Mouse (Mus musculus): Measurements from ENCODE around the gene Tmem178.
"Not testable (repeated sequence)": the region's sequence is repeated elsewhere in the genome, so short reads cannot be mapped to it uniquely, and the experiment has no call there.

Tmem178 gene

GRCm38 (mm10) chr17:80944530-80945198, at the start of gene Tmem178:
TSS of gene Tmem178 (plus strand) at chr17:80944632.
- DNase-seq = peak; percentile 65

GRCm38 (mm10) chr17:80896481-80896880, 48.0 kb upstream of the Tmem178 start:
- no peak for DNase-seq

- DNase-seq = no peak
Observed at GRCm38 (mm10) chr17:80897709-80898440, 46.6 kb upstream of the Tmem178 start.

DNA sequence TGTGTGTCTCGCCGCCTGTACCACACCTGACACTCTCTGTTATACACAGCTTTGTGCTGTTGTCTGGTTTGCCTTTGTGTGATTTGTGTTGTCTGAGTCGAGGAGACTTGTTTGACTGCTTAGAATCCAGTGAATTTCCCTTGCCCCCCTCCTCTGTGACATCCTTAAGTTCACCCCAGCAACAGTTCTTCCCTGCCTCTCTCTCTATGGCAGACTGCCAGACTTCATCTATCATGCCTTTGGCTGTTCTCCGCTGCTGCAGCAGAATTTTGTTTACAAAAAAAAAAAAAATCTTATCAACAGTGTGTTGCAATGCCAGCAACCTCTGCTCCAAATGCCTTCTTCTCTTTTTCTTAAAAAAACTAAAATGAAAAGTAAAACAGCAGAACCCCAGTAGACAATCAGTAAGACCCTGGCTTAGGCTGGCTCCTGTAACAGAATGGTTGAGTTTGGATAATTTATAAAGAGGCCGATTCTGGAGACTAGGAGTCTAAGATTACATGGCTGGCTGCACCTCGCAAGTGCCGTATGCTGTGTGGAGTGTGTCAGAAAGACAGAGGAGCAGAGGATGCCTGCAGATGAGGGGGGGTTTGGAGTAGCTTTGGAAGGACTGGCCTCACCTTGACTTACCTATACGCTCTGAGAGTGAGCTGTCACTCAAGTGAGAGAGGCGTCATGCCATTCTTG, 44.8 kb upstream of the Tmem178 start:
- no peak for DNase-seq

DNA sequence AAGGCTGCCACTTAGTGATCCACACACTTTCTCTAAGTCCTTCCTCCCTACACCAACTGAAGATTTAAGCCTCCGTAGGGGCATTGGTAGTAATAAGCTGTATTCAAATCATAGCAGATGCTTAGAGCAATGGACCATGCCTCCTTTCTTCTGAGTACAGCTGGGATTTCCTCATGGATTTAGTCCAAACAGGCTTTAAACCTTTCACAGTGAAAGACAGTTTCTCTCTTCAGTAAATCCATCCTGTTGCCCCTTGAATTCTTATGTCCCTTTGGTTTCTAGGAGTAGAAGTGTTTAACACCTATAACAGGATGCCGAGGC, 44.3 kb upstream of the Tmem178 start:
- DNase-seq = no peak

GRCm38 (mm10) chr17:80901885-80902284, 42.5 kb upstream of the Tmem178 start:
- no peak for DNase-seq

DNA sequence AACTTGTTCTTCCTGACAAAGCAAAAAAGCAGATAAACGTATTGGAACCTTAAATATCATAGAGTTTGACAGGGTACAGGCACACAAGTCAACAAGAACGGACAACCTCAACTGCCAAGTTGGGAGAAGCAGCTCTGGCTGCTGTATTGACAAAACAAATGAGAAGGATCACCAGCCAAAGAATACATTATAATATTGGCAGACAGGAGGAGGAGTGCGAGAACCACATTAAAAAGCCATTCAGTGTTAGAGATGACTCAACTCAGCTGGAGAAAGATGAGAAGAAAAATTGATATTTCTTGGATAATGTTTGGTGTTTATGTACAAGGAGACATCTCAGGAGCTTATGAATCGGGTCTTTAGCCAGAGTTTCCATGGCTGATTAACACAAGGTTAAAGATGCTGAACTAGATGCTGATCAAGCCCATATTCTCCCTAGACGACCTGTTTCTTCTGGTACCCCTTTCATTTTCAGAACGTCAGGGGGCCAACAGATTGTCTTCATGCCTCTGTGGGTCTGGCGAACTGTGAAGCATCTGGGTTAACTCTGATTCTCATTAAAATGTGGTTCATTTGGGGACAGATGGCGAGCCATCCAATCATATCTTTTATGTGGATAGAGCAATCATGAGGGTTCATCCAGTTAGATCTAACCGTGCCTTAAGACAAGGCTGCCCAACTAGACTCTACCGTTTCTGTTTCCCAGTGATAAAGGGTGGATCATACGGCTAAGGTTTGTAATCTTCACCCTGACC, 41.1 kb upstream of the Tmem178 start:
- no peak for DNase-seq

DNA sequence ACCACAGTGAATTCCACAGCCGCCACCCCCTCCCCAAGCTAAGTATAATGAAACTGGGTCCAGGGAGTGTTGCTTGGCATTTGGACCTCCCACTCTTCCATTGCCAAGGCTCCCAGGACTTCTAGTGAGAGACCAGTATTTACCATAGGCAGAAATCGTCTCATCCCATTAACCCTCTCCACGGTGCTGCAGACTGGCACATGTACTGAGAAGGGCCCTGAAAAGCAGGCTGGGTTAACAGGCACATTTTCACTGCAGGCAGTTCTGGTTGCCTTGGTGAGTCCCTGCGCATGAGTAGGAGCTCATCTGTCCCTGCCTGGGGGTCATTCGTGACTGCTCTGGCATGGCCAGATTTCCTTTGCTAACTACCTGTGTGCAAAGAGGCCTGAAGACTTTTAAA, 40.4 kb upstream of the Tmem178 start:
- no peak for DNase-seq

- no peak for DNase-seq
Observed at GRCm38 (mm10) chr17:80915666-80916065, 28.8 kb upstream of the Tmem178 start.

DNA sequence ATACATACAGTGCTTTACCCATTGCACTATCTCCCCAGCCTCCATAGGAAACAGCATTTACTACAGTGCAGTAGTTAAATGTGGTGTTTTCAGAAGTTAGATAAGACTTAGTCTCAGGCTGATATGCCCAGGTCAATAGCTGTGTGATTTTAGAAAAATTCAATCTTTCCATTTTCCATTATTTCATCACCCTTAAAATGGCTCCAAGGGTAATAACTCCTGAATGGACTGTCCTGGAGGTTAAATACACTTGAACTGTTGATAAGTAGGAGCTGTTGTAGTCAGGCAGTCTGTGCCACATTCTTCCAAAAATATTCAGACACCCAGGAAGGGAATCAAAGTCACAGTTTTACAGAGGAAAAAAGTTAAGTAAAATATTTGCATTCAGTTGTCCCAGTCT, 25.2 kb upstream of the Tmem178 start:
- DNase-seq = no peak

- peak; percentile 88 for DNase-seq
Observed at GRCm38 (mm10) chr17:80921286-80922134, 22.9 kb upstream of the Tmem178 start.

- no peak for DNase-seq
Observed at GRCm38 (mm10) chr17:80925554-80925953, 18.9 kb upstream of the Tmem178 start.

DNA sequence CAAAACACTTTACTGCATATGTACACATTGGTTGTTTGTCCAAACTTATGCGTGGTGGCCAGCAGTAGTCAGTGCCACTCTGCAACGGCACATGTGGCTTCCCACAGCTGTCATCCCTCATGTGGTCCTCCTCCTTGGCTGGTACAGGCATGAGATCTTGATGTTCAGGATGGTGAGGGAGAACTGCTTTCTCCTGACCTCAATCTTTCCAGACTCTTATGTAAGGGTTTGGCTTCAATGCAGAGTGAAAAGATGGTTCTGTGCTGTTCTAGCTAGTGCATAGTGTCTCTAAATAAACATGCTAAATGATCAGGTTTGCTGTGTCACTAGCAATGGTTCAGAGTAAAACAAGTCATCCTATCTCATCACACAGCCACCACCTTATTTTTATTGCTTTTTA, 17.3 kb upstream of the Tmem178 start:
- DNase-seq = peak; percentile 63

GRCm38 (mm10) chr17:80932716-80933115, 11.7 kb upstream of the Tmem178 start:
- no peak for DNase-seq

DNA sequence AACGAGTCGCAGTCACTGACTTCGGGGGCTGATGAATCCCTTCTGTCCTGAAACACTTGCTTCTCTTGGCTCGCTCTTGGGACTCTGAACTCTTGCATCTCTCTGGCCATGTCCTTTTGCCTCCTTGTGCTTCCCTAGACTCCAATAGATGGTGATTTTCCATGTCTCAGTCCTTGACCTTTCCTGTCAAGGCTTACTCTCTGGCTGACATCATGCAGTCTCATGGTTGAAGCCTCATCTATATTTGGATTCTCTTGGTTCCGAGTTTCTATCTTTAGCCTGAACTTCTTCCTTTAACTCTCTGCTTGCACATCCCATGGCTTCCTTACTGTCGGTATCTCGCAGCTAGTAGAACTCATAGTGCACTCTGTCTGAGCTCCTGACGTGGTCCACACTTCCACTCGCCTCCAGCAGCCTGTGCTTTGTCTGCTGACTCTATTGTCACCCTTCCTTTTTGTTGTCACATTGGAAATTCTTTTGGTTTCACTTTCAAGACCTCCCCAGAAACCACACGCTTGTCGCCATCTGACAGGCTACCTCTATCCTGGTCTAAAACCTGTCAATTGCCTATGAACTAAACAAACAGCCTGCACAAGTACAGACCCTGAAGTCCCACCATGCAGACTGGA, 10.9 kb upstream of the Tmem178 start:
- no peak for DNase-seq

DNA sequence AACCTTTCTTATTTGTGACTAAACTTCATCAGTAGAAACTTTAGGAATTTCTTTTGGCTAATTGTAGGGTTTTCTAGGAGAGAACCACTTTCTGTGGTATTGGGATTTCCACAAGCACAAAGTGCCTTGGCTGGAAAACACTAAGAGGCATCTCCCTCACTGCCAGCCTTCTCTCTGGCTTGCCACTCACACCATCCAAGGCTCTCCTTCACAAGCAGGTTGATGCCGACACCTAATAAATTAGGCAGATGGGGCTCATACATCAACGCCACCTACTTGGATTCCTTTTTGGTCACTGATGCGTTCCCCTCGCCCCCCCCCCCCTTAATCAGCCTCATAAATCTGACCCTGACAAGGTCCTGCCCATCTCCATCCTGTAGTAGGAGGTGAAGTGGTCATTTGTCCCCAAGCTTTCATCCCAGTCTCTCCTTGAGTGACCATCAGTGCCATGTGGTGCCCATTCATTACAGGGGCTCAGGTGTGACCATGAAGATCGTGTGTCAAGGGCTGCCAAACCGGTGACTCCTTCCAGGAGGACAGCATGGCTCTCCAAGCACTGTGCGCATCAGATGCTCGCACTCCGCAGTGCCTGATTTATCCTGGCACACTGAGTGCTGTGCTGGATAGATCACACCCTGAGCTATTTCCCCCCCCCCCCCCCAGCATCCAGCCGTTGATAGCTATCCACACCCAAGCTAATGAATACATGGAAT, 8.5 kb upstream of the Tmem178 start:
- peak; percentile 43 for DNase-seq

DNA sequence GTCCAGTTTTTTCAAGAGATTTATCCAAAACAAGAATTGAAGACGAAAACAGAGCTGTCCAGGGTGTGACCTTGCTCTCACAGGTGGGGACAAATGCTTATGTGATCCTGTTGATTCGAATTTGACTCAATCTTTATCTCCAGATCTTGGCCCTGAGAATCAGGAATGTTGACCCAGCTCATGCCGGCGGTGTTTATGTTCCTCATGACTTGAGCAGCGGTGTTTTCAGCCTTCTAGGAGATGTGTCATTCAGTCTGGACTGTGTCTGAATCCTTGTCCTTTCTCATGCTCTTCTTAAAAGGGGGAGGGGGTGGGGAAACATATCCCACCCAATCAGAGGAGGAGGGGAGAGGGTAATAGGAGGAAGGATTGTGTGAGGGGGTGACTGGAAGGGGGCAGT, 7.9 kb upstream of the Tmem178 start:
- DNase-seq = no peak

GRCm38 (mm10) chr17:80939833-80940232, 4.6 kb upstream of the Tmem178 start:
- DNase-seq = no peak

GRCm38 (mm10) chr17:80941857-80942256, 2.6 kb upstream of the Tmem178 start:
- no peak for DNase-seq

GRCm38 (mm10) chr17:80943835-80944529, 450 bp upstream of the Tmem178 start:
- DNase-seq = peak; percentile 71

DNA sequence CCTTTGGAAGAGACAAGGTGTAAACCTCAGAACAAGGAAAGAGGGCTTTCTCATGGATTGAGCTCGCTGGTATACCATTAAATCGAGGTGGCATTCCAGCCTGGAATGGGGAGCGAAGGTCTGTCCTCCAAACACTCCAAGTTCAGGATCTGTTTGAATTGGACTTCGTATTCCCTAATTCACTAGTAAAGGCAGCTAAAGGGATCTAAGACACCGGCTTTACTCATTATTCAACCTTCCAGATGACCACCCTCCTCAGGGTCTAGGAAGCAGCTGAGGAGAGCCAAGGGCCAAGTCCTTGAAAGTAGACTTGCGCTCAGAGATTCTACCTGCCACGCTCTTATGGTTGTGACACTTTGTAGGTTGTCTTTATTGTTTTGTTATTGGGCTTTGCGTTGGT, 1.1 kb downstream of the Tmem178 start:
- DNase-seq = not testable (repeated sequence)

All from cerebellum, adult 9-10 months (tissue).